Mouse (Mus musculus) neural tube, embryonic 13.5 days (tissue): Measurements from ENCODE around the gene Dpp8. TPM values are rescaled to one million over a fixed set of nuclear protein-coding genes. Genes with fewer than 3 reads are reported as not detected.

ENCODE experiments used
- ATAC-seq: fragments of 200-750 bp; cut with Nextera tagmentation; 2 replicates; pipeline ENCODE4 v1.8.0; 2017; ENCODE audit warnings: low read depth, mild to moderate bottlenecking, moderate TSS enrichment, moderate library complexity
- H3K27ac ChIP-seq: fragments of 300-500 bp; sonication (generic); replicated peaks from 2 replicates; pipeline ENCODE4 v1.5.1; 2015; ENCODE audit warnings: moderate library complexity, mild to moderate bottlenecking, inconsistent platforms
- H3K27me3 ChIP-seq: fragments of 300-500 bp; sonication (generic); 2 replicates; pipeline ENCODE4 v1.6.1; 2015; ENCODE audit warnings: mild to moderate bottlenecking, inconsistent platforms
- H3K36me3 ChIP-seq: fragments of 300-500 bp; sonication (generic); 2 replicates; pipeline ENCODE4 v1.6.1; 2015; ENCODE audit warnings: mild to moderate bottlenecking, inconsistent platforms
- H3K4me1 ChIP-seq: fragments of 300-500 bp; sonication (generic); replicated peaks from 2 replicates; pipeline ENCODE4 v1.6.1; 2015; ENCODE audit warnings: inconsistent platforms
- H3K4me2 ChIP-seq: fragments of 300-500 bp; sonication (generic); 2 replicates; pipeline ENCODE4 v1.6.1; 2015; ENCODE audit warnings: inconsistent platforms, mild to moderate bottlenecking, moderate library complexity
- H3K4me3 ChIP-seq: fragments of 300-500 bp; sonication (generic); 2 replicates; pipeline ENCODE4 v1.5.1; 2015; ENCODE audit warnings: mild to moderate bottlenecking, inconsistent platforms
- H3K9ac ChIP-seq: fragments of 300-500 bp; sonication (generic); 2 replicates; pipeline ENCODE4 v1.6.1; 2015; ENCODE audit warnings: moderate library complexity, mild to moderate bottlenecking, inconsistent platforms
- H3K9me3 ChIP-seq: fragments of 300-500 bp; sonication (generic); 2 replicates; pipeline ENCODE4 v1.6.1; 2016; ENCODE audit warnings: inconsistent platforms
- WGBS: fragments of 180-500 bp; shearing (Covaris S2); methylation state at CpG from one replicate; pipeline ENCODE4 v1.1.7; 2015; 5-methylcytosine and 5-hydroxymethylcytosine counted together
- polyA plus RNA-seq: library from polyadenylated mRNA; unstranded; fragments of >200 nt; fragmentation: Nextera tagmentation; extraction: Ambion mirVana; gene quantifications from 2 replicates; pipeline ENCODE4 v1.2.1, GENCODE M21; 2015

Gene Dpp8
- polyA plus RNA-seq, 1 experiment from 2014 or later: 37.4 TPM

GRCm38 (mm10) chr9:65122545-65122944 lies 90.3 kb downstream of the Dpp8 start:
- Histone ChIP-seq H3K36me3 (peaks cover 21% of the 10 kb centered on the region), H3K9ac (peak overlapping the region; percentile 43; the same call in 1 of the 2 replicates), H3K4me2 (peak overlapping the region; percentile 28; the same call in 1 of the 2 replicates), H3K4me3 (0 out of 2 replicates have a peak overlapping the region, but pooled peaks have one; percentile 1), H3K4me1 (peaks cover 16% of the 10 kb centered on the region), H3K27ac (no peak overlapping the region), H3K27me3 (peaks cover 33% of the 10 kb centered on the region), H3K9me3 (no peaks in the 10 kb centered on the region)
- 12% methylated on average over 18 of the region's 18 CpGs for WGBS
- ATAC-seq: no peak

- 2% methylated on average over 48 of the region's 48 CpGs for WGBS
- H3K9me3 ChIP-seq: no peaks in the 10 kb centered on the region
- peak overlapping the region; percentile 73 for H3K9ac ChIP-seq
- peaks cover 33% of the 10 kb centered on the region for H3K27me3 ChIP-seq
- H3K27ac ChIP-seq: no peak overlapping the region
- H3K36me3 ChIP-seq: peaks cover 15% of the 10 kb centered on the region; the same call in 1 of the 2 replicates
- peaks cover 23% of the 10 kb centered on the region for H3K4me1 ChIP-seq
- peak overlapping the region; percentile 42 for H3K4me3 ChIP-seq
- peak; percentile 27; the same call in 1 of the 2 replicates for ATAC-seq
- peak overlapping the region; percentile 78 for H3K4me2 ChIP-seq
Observed at GRCm38 (mm10) chr9:65123552-65124168, 91.4 kb downstream of the Dpp8 start.

DNA sequence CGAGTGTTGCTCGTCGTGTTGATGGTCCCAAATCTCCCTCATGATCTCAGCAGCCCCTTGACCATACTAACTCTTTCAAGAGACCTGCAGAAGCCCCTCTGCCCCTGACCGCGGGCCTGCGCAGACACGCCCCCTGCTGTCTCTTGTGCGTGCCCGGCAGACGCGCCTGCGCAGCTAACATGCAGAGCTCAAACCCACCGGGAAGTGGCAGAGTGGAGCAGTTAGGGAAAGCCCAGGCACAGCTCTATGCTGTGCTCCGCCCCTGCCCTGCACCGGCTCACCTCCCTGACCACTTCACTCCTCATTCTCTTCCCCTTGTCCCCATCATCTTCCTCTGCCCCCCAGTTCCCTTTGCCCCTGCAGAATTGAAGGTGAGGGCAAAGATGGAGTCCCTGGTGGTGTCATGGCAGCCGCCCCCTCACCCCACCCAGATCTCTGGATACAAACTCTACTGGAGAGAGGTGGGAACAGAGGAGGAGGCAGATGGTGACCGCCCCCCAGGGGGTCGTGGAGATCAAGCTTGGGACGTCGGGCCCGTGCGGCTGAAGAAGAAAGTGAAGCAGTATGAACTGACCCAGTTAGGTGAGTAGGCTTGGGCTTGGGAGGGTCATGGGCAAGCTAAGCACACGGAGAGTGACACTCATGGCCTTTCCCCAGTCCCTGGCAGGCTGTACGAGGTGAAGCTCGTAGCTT lies 96.1 kb downstream of the Dpp8 start:
- H3K9me3 ChIP-seq: no peaks in the 10 kb centered on the region
- H3K27ac ChIP-seq: no peak overlapping the region
- 10% methylated on average over 25 of the region's 25 CpGs for WGBS
- no peak for ATAC-seq
- H3K4me2 ChIP-seq: peak overlapping the region; percentile 34
- H3K36me3 ChIP-seq: peaks cover 15% of the 10 kb centered on the region; the same call in 1 of the 2 replicates
- H3K4me1 ChIP-seq: peaks cover 17% of the 10 kb centered on the region
- peaks cover 18% of the 10 kb centered on the region for H3K27me3 ChIP-seq
- H3K9ac ChIP-seq: 0 out of 2 replicates have a peak overlapping the region, but pooled peaks have one; percentile 5
- H3K4me3 ChIP-seq: no peak overlapping the region

- H3K27me3 ChIP-seq: 0 out of 2 replicates have a peak, but pooled peaks cover 6% of the 10 kb centered on the region
- no peak overlapping the region for H3K4me3 ChIP-seq
- H3K36me3 ChIP-seq: peaks cover 10% of the 10 kb centered on the region; the same call in 1 of the 2 replicates
- WGBS: 85% methylated on average over 5 of the region's 5 CpGs
- no peak overlapping the region for H3K9ac ChIP-seq
- peaks cover 14% of the 10 kb centered on the region for H3K4me1 ChIP-seq
- no peak for ATAC-seq
- no peaks in the 10 kb centered on the region for H3K9me3 ChIP-seq
- no peak overlapping the region for H3K27ac ChIP-seq
- no peak overlapping the region for H3K4me2 ChIP-seq
Observed at GRCm38 (mm10) chr9:65131717-65132116, 99.5 kb downstream of the Dpp8 start.

Other genes with a start within 250 kb of the Dpp8 start
- gene Dennd4a, start 221.1 kb upstream of the Dpp8 start, polyA plus RNA-seq: 9.1 and 9.7 TPM in 2 replicates
- 0.04 and 0.10 TPM in 2 replicates for gene Slc24a1, start 80.8 kb upstream of the Dpp8 start, polyA plus RNA-seq
- gene Ints14, start 71.5 kb upstream of the Dpp8 start, polyA plus RNA-seq: 41.4 and 41.6 TPM in 2 replicates
- 203 and 214 TPM in 2 replicates for gene Hacd3, start 10.7 kb upstream of the Dpp8 start, polyA plus RNA-seq
- gene Igdcc4, start 69.1 kb downstream of the Dpp8 start, polyA plus RNA-seq: 8.9 and 10.3 TPM in 2 replicates
- gene Igdcc3, start 108.8 kb downstream of the Dpp8 start, polyA plus RNA-seq: 12.3 and 12.9 TPM in 2 replicates
- 5.4 and 6.8 TPM in 2 replicates for gene Parp16, start 162.9 kb downstream of the Dpp8 start, polyA plus RNA-seq
- 0.36 and 0.53 TPM in 2 replicates for gene Cilp, start 232.8 kb downstream of the Dpp8 start, polyA plus RNA-seq